23 mouse cellular contexts compared by ENCODE assay signal in genomic region chr10:29351420-29351819, GRCm38 (mm10). TPM values are rescaled to one million over a fixed set of nuclear protein-coding genes. Genes with fewer than 3 reads are reported as not detected.
A peak's percentile ranks its signal among the peaks of the same experiment; 100 is the strongest.
DNase-seq lines count a peak whose midpoint lies in the region; ATAC-seq and TF ChIP-seq lines count a peak whose summit lies in the region.
"Had no signal": no experiment of that assay in that cellular context is flagged by ENCODE, and none has a peak within 500 bp of the region (broad histone marks: within the 10 kb centered on the region; RNA-seq: fewer than 3 reads in every experiment).

No protein-coding gene starts in this region.

- H3K9me3 ChIP-seq in heart, embryonic 10.5 days = no peaks in the 10 kb centered on the region
- no peaks in the 10 kb centered on the region for H3K9me3 ChIP-seq in lung, postnatal 0 days (ENCODE audit: low read length)
- H3K9me3 ChIP-seq: G1E; hindbrain, embryonic 12.5 days; hindbrain, embryonic 15.5 days had no signal

- H3K4me1 ChIP-seq in heart, embryonic 10.5 days = no peaks in the 10 kb centered on the region
- 0 out of 2 replicates have a peak, but pooled peaks cover under 1% of the 10 kb centered on the region for H3K4me1 ChIP-seq in lung, postnatal 0 days (ENCODE audit: insufficient read depth, low read depth, low read length)
- H3K4me1 ChIP-seq: hindbrain, embryonic 12.5 days had no signal

- no peak overlapping the region for H3K4me3 ChIP-seq in heart, embryonic 10.5 days
- no peak overlapping the region for H3K4me3 ChIP-seq in lung, postnatal 0 days (ENCODE audit: low read depth, low read length)
- H3K4me3 ChIP-seq: heart, adult 2 months; hindbrain, embryonic 12.5 days; hindbrain, embryonic 15.5 days had no signal

- no peak overlapping the region for H3K27ac ChIP-seq in heart, embryonic 10.5 days
- H3K27ac ChIP-seq in lung, postnatal 0 days (ENCODE audit: low read length) = no peak overlapping the region
- H3K27ac ChIP-seq: heart, adult 2 months; hindbrain, embryonic 12.5 days; hindbrain, embryonic 15.5 days had no signal

- TF ChIP-seq CTCF in lung, postnatal 0 days (IDR thresholded peaks at IDR 0.05) = no peak

- no peak for TF ChIP-seq EP300 in lung, postnatal 0 days (IDR thresholded peaks at IDR 0.05)

- no peak overlapping the region for H3K4me2 ChIP-seq in lung, postnatal 0 days (replicated peaks; ENCODE audit: low read depth, low read length)
- H3K4me2 ChIP-seq: heart, embryonic 11.5 days; hindbrain, embryonic 12.5 days; hindbrain, embryonic 15.5 days had no signal

- ATAC-seq in lung, postnatal 0 days = no peak
- peak; percentile 30; the same call in 1 of the 2 replicates for ATAC-seq in megakaryocyte, adult 5-6 weeks (ENCODE audit: poor library complexity, severe bottlenecking)
- ATAC-seq in cerebellum, adult (ENCODE audit: insufficient number of reproducible peaks, low FRiP score, low TSS enrichment) = no peak
- ATAC-seq: forebrain, embryonic 14.5 days; Patski had no signal

- H3K27me3 ChIP-seq in heart, embryonic 10.5 days (ENCODE audit: insufficient read depth, poor library complexity, severe bottlenecking) = no peaks in the 10 kb centered on the region
- H3K27me3 ChIP-seq in lung, postnatal 0 days (replicated peaks; ENCODE audit: insufficient read depth, low read length) = no peaks in the 10 kb centered on the region
- H3K27me3 ChIP-seq: CH12.LX; hindbrain, embryonic 12.5 days; hindbrain, embryonic 15.5 days; Patski had no signal

- 70% methylated on average over 2 of the region's 2 CpGs for WGBS in heart, embryonic 10.5 days
- 72% methylated on average over 2 of the region's 2 CpGs for WGBS in lung, postnatal 0 days

- H3K9ac ChIP-seq in lung, postnatal 0 days (replicated peaks; ENCODE audit: low read depth) = no peak overlapping the region
- H3K9ac ChIP-seq: hindbrain, embryonic 12.5 days; hindbrain, embryonic 15.5 days had no signal

- peak; percentile 74 for DNase-seq in heart, adult 11 months
- DNase-seq in heart, embryonic 10.5 days (ENCODE audit: low spot score) = no peak
- peak; percentile 13 for DNase-seq in lung, postnatal 36 days
- DNase-seq in lung, postnatal 0 days (ENCODE audit: low spot score) = no peak
- DNase-seq in fat pad, adult 2 months (ENCODE audit: extremely low read depth, low read depth, low spot score) = peak; percentile 78
- DNase-seq in adrenal gland, adult 8-10 months = no peak
- DNase-seq: adrenal gland, adult 2 months; adrenal gland, postnatal 25 days; B cell, adult 2 months; cerebellum, adult 18-20 months; cerebellum, adult 9-10 months; cerebellum, postnatal 14 days; gastrocnemius, postnatal 36 days; heart, adult 2 months had no signal

- peaks cover 19% of the 10 kb centered on the region for H3K36me3 ChIP-seq in heart, embryonic 10.5 days
- H3K36me3 ChIP-seq in lung, postnatal 0 days (ENCODE audit: insufficient read depth, low read length) = peaks cover 17% of the 10 kb centered on the region; the same call in 1 of the 2 replicates

RNA-seq across cellular contexts. Expression of gene Rnf146, which starts 10.8 kb away (rescaled TPM):
- 31.6 and 36.6 TPM in 2 replicates for polyA plus RNA-seq in heart, embryonic 10.5 days (2016; fragmentation: Nextera tagmentation; extraction: Ambion mirVana)
- polyA plus RNA-seq in lung, postnatal 0 days (2015; fragmentation: Nextera tagmentation; extraction: Ambion mirVana) = 43.0 and 44.8 TPM in 2 replicates
- total RNA-seq in megakaryocyte, adult 5-6 weeks (2015) = 33.1 and 36.4 TPM in 2 replicates
- total RNA-seq in megakaryocyte, adult 5-6 weeks (2017) = 49.4 and 50.1 TPM in 2 replicates
- total RNA-seq in adrenal gland, adult 8-10 months (2022) = 10 to 100 TPM; 48.6 to 55.0 (median 50.7) TPM

RNA-seq across cellular contexts. Expression of gene Echdc1, which starts 38.5 kb away (rescaled TPM):
- polyA plus RNA-seq in heart, embryonic 10.5 days (2016; fragmentation: Nextera tagmentation; extraction: Ambion mirVana) = 23.5 and 30.1 TPM in 2 replicates
- 14.7 and 15.1 TPM in 2 replicates for polyA plus RNA-seq in lung, postnatal 0 days (2015; fragmentation: Nextera tagmentation; extraction: Ambion mirVana)
- 5.4 and 5.5 TPM in 2 replicates for total RNA-seq in megakaryocyte, adult 5-6 weeks (2015)
- total RNA-seq in megakaryocyte, adult 5-6 weeks (2017) = 8.9 and 9.7 TPM in 2 replicates
- 100 to 1,000 TPM in 1 of 4 experiments, 10 to 100 TPM in 3; 49.7 to 116 (median 89.3) TPM for total RNA-seq in adrenal gland, adult 8-10 months (2022)

Comparison
In these comparisons a context has a peak if more than half of its experiments do, and no peak if none do; other contexts are left out.
1. DNase-seq: peak in heart, adult 11 months (single experiment), lung, postnatal 36 days (single experiment) and fat pad, adult 2 months (single experiment); none in heart, embryonic 10.5 days (single experiment), lung, postnatal 0 days (single experiment) and adrenal gland, adult 8-10 months (single experiment).
2. RNA of gene Echdc1, which starts 38.5 kb away (total RNA-seq): 49.7 to 116 TPM in adrenal gland, adult 8-10 months; 5.4 to 9.7 TPM in megakaryocyte, adult 5-6 weeks; every median in the first group is over 4 times any median in the second.